9 mouse cellular contexts compared by ENCODE assay signal in the genomic region with DNA sequence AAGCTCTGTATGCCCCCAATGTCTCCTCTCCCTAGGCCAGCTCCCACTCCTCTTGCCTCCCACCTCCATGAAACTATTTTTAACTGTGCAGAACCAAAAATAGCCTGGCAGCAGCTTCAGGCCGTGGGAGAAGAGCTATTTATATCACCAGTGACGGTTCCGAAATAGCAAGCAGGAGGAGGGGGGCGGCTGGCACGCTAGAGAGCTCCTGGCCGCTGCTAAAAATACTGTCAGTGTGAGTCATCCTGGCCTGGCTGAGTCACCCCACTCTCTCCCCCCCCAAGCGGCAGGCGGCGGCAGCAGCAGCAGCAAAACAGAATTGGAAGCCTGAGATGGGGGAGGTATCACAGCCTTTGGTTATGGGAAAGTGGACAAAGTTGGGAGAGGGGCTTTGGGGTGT. TPM values are rescaled to one million over a fixed set of nuclear protein-coding genes. Genes with fewer than 3 reads are reported as not detected.
DNase-seq lines count a peak whose midpoint lies in the region; ATAC-seq and TF ChIP-seq lines count a peak whose summit lies in the region.
"Had no signal": no experiment of that assay in that cellular context is flagged by ENCODE, and none has a peak within 500 bp of the region (broad histone marks: within the 10 kb centered on the region; RNA-seq: fewer than 3 reads in every experiment).

No protein-coding gene starts in this region.

- peak; percentile 27 to 32 for DNase-seq in lung, adult 18-20 months
- no peak for DNase-seq in lung, adult 2 months
- peak; percentile 83 to 89 for DNase-seq in left cerebral cortex, adult 18-20 months (ENCODE audit: low spot score in 2 of 2)
- peak; percentile 64 for DNase-seq in retina, postnatal 1 day
- DNase-seq in embryo, embryonic 9.5 days (ENCODE audit: extremely low spot score), result no peak

- no peak overlapping the region for H3K4me3 ChIP-seq in lung, adult 2 months (replicated peaks; ENCODE audit: extremely low read depth, low read depth, low read length)
- no peak overlapping the region for H3K4me3 ChIP-seq in cortical plate, adult 2 months (ENCODE audit: insufficient read depth, low read length)
- peak overlapping the region; percentile 6; the same call in 1 of the 2 replicates for H3K4me3 ChIP-seq in heart, embryonic 12.5 days
- H3K4me3 ChIP-seq: midbrain, embryonic 12.5 days had no signal

- peak overlapping the region; percentile 97 for H3K27ac ChIP-seq in cortical plate, adult 2 months (ENCODE audit: insufficient read depth, low read length)
- H3K27ac ChIP-seq in heart, embryonic 12.5 days (ENCODE audit: poor library complexity, severe bottlenecking), result peak overlapping the region; percentile 78
- H3K27ac ChIP-seq: midbrain, embryonic 12.5 days had no signal

- peak overlapping the region; percentile 55; the same call in 1 of the 2 replicates for H3K9ac ChIP-seq in heart, embryonic 12.5 days
- H3K9ac ChIP-seq: midbrain, embryonic 12.5 days had no signal

- TF ChIP-seq CTCF in lung, adult 2 months (IDR thresholded peaks at IDR 0.05; ENCODE audit: insufficient read depth, low read length), result no peak
- TF ChIP-seq CTCF in cortical plate, adult 2 months (IDR thresholded peaks at IDR 0.05; ENCODE audit: extremely low read depth, insufficient read depth, low read length), result no peak

- no peaks in the 10 kb centered on the region for H3K9me3 ChIP-seq in heart, embryonic 12.5 days (replicated peaks)
- H3K9me3 ChIP-seq: midbrain, embryonic 12.5 days had no signal

- TF ChIP-seq POLR2A in lung, adult 2 months (IDR thresholded peaks at IDR 0.05; ENCODE audit: borderline replicate concordance, extremely low read depth, low read depth, low read length), result no peak
- no peak for TF ChIP-seq POLR2A in cortical plate, adult 2 months (IDR thresholded peaks at IDR 0.05; ENCODE audit: extremely low read depth, insufficient read depth, low read length)

- ATAC-seq in activated CD4-positive, CD25-positive, alpha-beta regulatory T cell, adult 4 months, result peak; percentile 85
- peak; percentile 75 for ATAC-seq in heart, embryonic 12.5 days (ENCODE audit: insufficient number of reproducible peaks, low FRiP score)

- peak overlapping the region; percentile 49 for H3K4me2 ChIP-seq in heart, embryonic 12.5 days
- H3K4me2 ChIP-seq: midbrain, embryonic 12.5 days had no signal

- H3K4me1 ChIP-seq in lung, adult 2 months (ENCODE audit: control insufficient read depth, insufficient read depth, low read length), result no peaks in the 10 kb centered on the region
- H3K4me1 ChIP-seq in cortical plate, adult 2 months (ENCODE audit: control insufficient read depth, insufficient read depth, low read length), result peaks cover 17% of the 10 kb centered on the region
- peaks cover 46% of the 10 kb centered on the region for H3K4me1 ChIP-seq in heart, embryonic 12.5 days (replicated peaks)

- 1% methylated on average over 9 of the region's 9 CpGs for WGBS in lung, adult 2 months
- 1% methylated on average over 9 of the region's 9 CpGs for WGBS in heart, embryonic 12.5 days

- H3K27me3 ChIP-seq in heart, embryonic 12.5 days (replicated peaks), result peaks cover 25% of the 10 kb centered on the region

- H3K36me3 ChIP-seq in heart, embryonic 12.5 days, result no peaks in the 10 kb centered on the region
- H3K36me3 ChIP-seq: midbrain, embryonic 12.5 days had no signal

RNA-seq across cellular contexts. Expression of a gene that starts 2.8 kb away (rescaled TPM):
- 0.54 and 0.93 TPM in 2 replicates for polyA plus RNA-seq in lung, adult 2 months (2012; rRNA removed)
- polyA plus RNA-seq in activated CD4-positive, CD25-positive, alpha-beta regulatory T cell, adult 4 months (2017; shearing (Covaris generic)), result under 1 TPM; 0.32 to 0.83 TPM
- 16.8 and 20.6 TPM in 2 replicates for polyA plus RNA-seq in cortical plate, adult 2 months (2012; rRNA removed)
- 0.08 and 0.13 TPM in 2 replicates for polyA plus RNA-seq in heart, embryonic 12.5 days (2016; fragmentation: Nextera tagmentation; extraction: Ambion mirVana)
- total RNA-seq in left cerebral cortex, adult 18-20 months (2021), result 10 to 100 TPM; 19.1 to 26.0 TPM

RNA-seq across cellular contexts. Expression of a gene that starts 30.8 kb away (rescaled TPM):
- 4.3 and 5.9 TPM in 2 replicates for polyA plus RNA-seq in lung, adult 2 months (2012; rRNA removed)
- polyA plus RNA-seq in activated CD4-positive, CD25-positive, alpha-beta regulatory T cell, adult 4 months (2017; shearing (Covaris generic)), result 1 to 10 TPM in 1 of 2 experiments, under 1 TPM in 1; 0.46 to 2.1 TPM
- 19.8 and 21.5 TPM in 2 replicates for polyA plus RNA-seq in cortical plate, adult 2 months (2012; rRNA removed)
- 8.7 and 9.9 TPM in 2 replicates for polyA plus RNA-seq in heart, embryonic 12.5 days (2016; fragmentation: Nextera tagmentation; extraction: Ambion mirVana)
- 10 to 100 TPM; 13.4 to 16.4 TPM for total RNA-seq in left cerebral cortex, adult 18-20 months (2021)

RNA-seq across cellular contexts. Expression of a gene that starts 31.0 kb away (rescaled TPM):
- polyA plus RNA-seq in lung, adult 2 months (2012; rRNA removed), result 19.5 and 20.5 TPM in 2 replicates
- polyA plus RNA-seq in activated CD4-positive, CD25-positive, alpha-beta regulatory T cell, adult 4 months (2017; shearing (Covaris generic)), result 10 to 100 TPM; 79.9 to 91.1 TPM
- 70.5 and 74.8 TPM in 2 replicates for polyA plus RNA-seq in cortical plate, adult 2 months (2012; rRNA removed)
- polyA plus RNA-seq in heart, embryonic 12.5 days (2016; fragmentation: Nextera tagmentation; extraction: Ambion mirVana), result 104 and 110 TPM in 2 replicates
- 10 to 100 TPM; 58.2 to 61.8 TPM for total RNA-seq in left cerebral cortex, adult 18-20 months (2021)

RNA-seq across cellular contexts. Expression of a gene that starts 45.7 kb away (rescaled TPM):
- polyA plus RNA-seq in lung, adult 2 months (2012; rRNA removed), result 38.0 and 38.7 TPM in 2 replicates
- 10 to 100 TPM; 10.5 to 13.4 TPM for polyA plus RNA-seq in activated CD4-positive, CD25-positive, alpha-beta regulatory T cell, adult 4 months (2017; shearing (Covaris generic))
- 106 and 111 TPM in 2 replicates for polyA plus RNA-seq in cortical plate, adult 2 months (2012; rRNA removed)
- polyA plus RNA-seq in heart, embryonic 12.5 days (2016; fragmentation: Nextera tagmentation; extraction: Ambion mirVana), result 48.2 and 49.1 TPM in 2 replicates
- 100 to 1,000 TPM; 118 to 120 TPM for total RNA-seq in left cerebral cortex, adult 18-20 months (2021)

RNA-seq across cellular contexts. Expression of a gene that starts 45.8 kb away (rescaled TPM):
- polyA plus RNA-seq in lung, adult 2 months (2012; rRNA removed), result 0.58 and 0.78 TPM in 2 replicates
- polyA plus RNA-seq in activated CD4-positive, CD25-positive, alpha-beta regulatory T cell, adult 4 months (2017; shearing (Covaris generic)), result under 1 TPM; 0.40 to 0.68 TPM
- 4.8 and 6.8 TPM in 2 replicates for polyA plus RNA-seq in cortical plate, adult 2 months (2012; rRNA removed)
- polyA plus RNA-seq in heart, embryonic 12.5 days (2016; fragmentation: Nextera tagmentation; extraction: Ambion mirVana), result 1.6 and 2.0 TPM in 2 replicates
- 1 to 10 TPM; 6.5 to 7.6 TPM for total RNA-seq in left cerebral cortex, adult 18-20 months (2021)

Comparison
In these comparisons a context has a peak if more than half of its experiments do, and no peak if none do; other contexts are left out.
1. DNase-seq: peak in lung, adult 18-20 months (2 of 2), left cerebral cortex, adult 18-20 months (2 of 2) and retina, postnatal 1 day (single experiment); none in lung, adult 2 months (single experiment) and embryo, embryonic 9.5 days (single experiment).